Mouse (Mus musculus) neural tube, embryonic 14.5 days (tissue): Measurements from ENCODE around the gene Necap1. TPM values are rescaled to one million over a fixed set of nuclear protein-coding genes. Genes with fewer than 3 reads are reported as not detected.

Experiments
- ATAC-seq: fragments of 200-750 bp; cut with Nextera tagmentation; 2 replicates; pipeline ENCODE4 v1.8.0; 2017; ENCODE audit warnings: low read depth, mild to moderate bottlenecking, moderate TSS enrichment, moderate library complexity
- H3K27ac ChIP-seq: fragments of 300-500 bp; sonication (generic); 2 replicates; pipeline ENCODE4 v1.5.1; 2014; ENCODE audit warnings: low read depth, mild to moderate bottlenecking, control low read depth, low read length, moderate library complexity, mixed read lengths
- H3K27me3 ChIP-seq: fragments of 300-500 bp; sonication (generic); 2 replicates; pipeline ENCODE4 v1.6.1; 2014; ENCODE audit warnings: low read length; ENCODE audit not compliant: control insufficient read depth, insufficient read depth
- H3K36me3 ChIP-seq: fragments of 300-500 bp; sonication (generic); 2 replicates; pipeline ENCODE4 v1.6.1; 2014; ENCODE audit warnings: low read length, mixed read lengths; ENCODE audit not compliant: control insufficient read depth, insufficient read depth
- H3K4me1 ChIP-seq: fragments of 300-500 bp; sonication (generic); 2 replicates; pipeline ENCODE4 v1.6.1; 2014; ENCODE audit warnings: low read length; ENCODE audit not compliant: control insufficient read depth, insufficient read depth
- H3K4me2 ChIP-seq: fragments of 300-500 bp; sonication (generic); 2 replicates; pipeline ENCODE4 v1.6.1; 2014; ENCODE audit warnings: mild to moderate bottlenecking, low read depth, low read length, control low read depth
- H3K4me3 ChIP-seq: fragments of 300-500 bp; sonication (generic); 2 replicates; pipeline ENCODE4 v1.5.1; 2014; ENCODE audit warnings: low read depth, low read length, control low read depth, mixed read lengths
- H3K9ac ChIP-seq: fragments of 300-500 bp; sonication (generic); replicated peaks from 2 replicates; pipeline ENCODE4 v1.6.1; 2014; ENCODE audit warnings: low read depth, mild to moderate bottlenecking, control low read depth, low read length, mixed read lengths
- H3K9me3 ChIP-seq: fragments of 300-500 bp; sonication (generic); 2 replicates; pipeline ENCODE4 v1.6.1; 2016; ENCODE audit warnings: low read length; ENCODE audit not compliant: control insufficient read depth
- WGBS: fragments of 180-500 bp; shearing (Covaris S2); extraction: QIAGEN DNeasy Blood & Tissue Kit; methylation state at CpG from one replicate; pipeline ENCODE4 v1.1.7; 2014; 5-methylcytosine and 5-hydroxymethylcytosine counted together
- polyA plus RNA-seq: library from polyadenylated mRNA; unstranded; fragments of >200 nt; fragmentation: Nextera tagmentation; extraction: Ambion mirVana; gene quantifications from 2 replicates; pipeline ENCODE4 v1.2.1, GENCODE M21; 2014

The Necap1 gene
- 172 and 177 TPM in 2 replicates for polyA plus RNA-seq

DNA sequence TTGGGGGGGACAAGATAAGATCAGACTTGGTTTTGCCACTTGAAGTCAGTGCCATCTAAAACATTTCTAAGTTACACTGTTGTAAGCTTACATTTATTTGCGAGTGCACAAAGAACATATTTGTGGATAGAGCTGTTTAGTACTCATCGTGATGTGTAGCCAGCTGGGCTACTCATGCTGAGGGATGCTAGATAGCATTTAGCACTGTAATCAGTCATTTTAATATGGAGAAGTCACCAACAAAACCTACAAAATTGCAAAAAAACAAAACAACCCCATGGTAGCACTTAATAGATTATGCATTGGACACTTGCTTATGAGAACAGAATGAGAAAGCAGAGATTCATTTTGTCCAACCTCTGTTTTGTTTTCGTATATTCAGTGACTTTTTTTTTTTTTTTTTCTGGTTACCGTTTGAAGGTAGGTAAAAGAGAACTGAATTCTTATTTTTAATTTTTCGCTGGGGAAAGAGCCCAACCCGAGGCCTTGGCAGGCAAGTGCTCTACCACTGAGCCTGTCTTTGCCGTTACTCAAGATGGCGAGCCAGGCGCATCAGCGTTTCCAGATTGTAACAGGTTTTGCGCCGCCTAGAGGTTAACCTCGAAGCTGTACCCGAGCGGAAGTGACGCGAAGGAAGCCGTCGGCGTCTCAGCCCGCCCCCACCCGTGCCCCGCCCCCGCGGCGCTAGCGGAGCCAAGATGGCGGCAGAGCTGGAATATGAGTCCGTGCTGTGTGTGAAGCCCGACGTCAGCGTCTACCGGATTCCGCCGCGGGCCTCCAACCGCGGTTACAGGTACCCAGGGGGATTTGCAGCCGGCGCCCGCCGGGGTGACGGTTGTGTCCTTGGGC is at the start of gene Necap1:
TSS of gene Necap1 (plus strand) at position 604 of the 849 bp plus-strand sequence.
- Histone ChIP-seq H3K4me3 (peak within 1 kb of the TSS; percentile 78), H3K36me3 (no peaks in the 10 kb centered on the region), H3K27me3 (no peaks in the 10 kb centered on the region), H3K9ac (peak within 1 kb of the TSS; percentile 84), H3K9me3 (no peaks in the 10 kb centered on the region), H3K4me2 (peak within 1 kb of the TSS; percentile 62), H3K4me1 (peaks cover 8% of the 10 kb centered on the region), H3K27ac (peak within 1 kb of the TSS; percentile 92)
- ATAC-seq: peak; percentile 98
- WGBS: 9% methylated on average over 40 of the region's 43 CpGs

DNA sequence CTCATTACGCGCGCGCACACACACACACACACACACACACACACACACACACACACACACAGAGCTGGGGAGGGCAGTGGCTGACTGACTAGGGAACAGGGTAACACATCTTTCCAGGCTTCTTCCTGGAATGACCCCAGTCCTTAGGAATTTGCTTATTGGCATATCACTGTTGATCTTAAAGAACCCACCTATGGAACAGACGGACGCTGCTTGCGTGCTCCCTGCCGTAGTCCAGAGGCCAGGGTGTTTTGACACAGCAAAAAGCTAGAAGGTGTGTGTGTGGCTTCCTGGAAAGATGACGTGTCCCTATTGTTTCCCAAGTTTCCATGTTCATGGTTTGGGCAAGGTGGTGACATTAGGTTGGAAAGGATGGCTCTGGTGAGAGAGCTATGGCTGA is 49.1 kb upstream of the Necap1 start:
- H3K4me2 ChIP-seq: no peak overlapping the region
- H3K27me3 ChIP-seq: no peaks in the 10 kb centered on the region
- H3K9ac ChIP-seq: no peak overlapping the region
- H3K4me1 ChIP-seq: peaks cover 22% of the 10 kb centered on the region
- no peak overlapping the region for H3K27ac ChIP-seq
- H3K36me3 ChIP-seq: peaks cover 4% of the 10 kb centered on the region; the same call in 1 of the 2 replicates
- no peaks in the 10 kb centered on the region for H3K9me3 ChIP-seq
- H3K4me3 ChIP-seq: no peak overlapping the region
- no peak for ATAC-seq
- 95% methylated on average over 9 of the region's 9 CpGs for whole genome bisulfite sequencing

DNA sequence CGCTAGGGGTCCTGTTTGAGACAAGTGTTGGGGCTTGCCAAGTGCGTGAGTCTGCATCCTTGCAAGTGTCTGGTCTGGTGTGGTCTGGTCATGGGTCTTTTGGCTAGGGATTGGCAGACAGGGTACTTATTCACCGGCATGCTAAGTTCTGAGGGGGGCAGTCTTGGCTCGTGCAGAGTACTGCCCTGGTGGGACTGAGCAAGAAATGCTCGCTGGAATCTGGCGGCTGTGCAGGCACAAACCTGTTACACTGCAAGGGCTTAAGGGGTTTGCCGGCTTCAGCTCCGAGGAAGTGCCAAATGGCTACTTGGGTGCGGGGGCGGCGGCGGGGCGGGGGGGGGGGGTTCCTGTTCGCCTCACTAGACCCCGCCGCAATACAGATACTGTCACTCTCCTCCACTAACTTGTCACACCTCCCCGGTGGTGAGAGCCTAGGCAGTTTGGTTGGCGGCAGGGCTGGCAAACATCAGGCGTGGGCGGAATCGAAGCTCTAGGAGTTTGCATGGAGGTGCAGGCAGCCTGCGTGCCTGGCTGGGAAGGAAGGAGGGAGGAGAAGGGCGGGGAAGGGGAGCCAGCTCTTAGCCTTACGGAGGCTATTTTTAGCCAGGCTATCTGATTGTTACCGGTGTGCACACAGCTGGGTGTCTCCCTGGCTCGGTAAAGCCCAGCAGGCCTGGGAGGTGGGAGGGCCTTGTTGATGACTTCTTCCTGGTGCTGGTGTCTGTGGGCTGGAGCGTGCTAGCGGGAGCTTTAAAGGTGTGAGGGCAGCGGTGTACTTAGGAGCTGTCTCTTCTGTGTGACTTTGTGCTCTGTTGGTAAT is 48.1 kb upstream of the Necap1 start:
- 7% methylated on average over 29 of the region's 29 CpGs for WGBS

DNA sequence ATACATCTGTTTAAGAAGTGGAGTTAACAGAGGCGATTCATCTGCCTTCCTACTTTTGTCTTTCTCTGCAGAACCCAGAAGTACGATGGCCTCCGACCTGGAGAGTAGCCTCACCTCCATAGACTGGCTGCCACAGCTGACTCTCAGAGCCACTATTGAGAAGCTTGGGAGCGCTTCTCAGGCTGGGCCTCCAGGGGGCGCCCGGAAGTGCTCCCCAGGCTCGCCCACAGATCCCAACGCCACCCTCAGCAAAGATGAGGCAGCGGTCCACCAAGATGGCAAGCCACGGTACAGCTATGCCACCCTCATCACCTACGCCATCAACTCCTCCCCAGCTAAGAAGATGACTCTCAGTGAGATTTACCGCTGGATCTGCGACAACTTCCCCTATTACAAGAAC is 46.2 kb upstream of the Necap1 start:
- WGBS: 43% methylated on average over 13 of the region's 13 CpGs
- Histone ChIP-seq H3K9me3 (no peaks in the 10 kb centered on the region), H3K27ac (no peak overlapping the region), H3K36me3 (peaks cover 14% of the 10 kb centered on the region), H3K27me3 (no peaks in the 10 kb centered on the region), H3K9ac (no peak overlapping the region), H3K4me3 (no peak overlapping the region), H3K4me2 (no peak overlapping the region), H3K4me1 (peaks cover 10% of the 10 kb centered on the region)
- no peak for ATAC-seq

More for the DNA sequence above, 48.1 kb upstream of the Necap1 start:
- Histone ChIP-seq H3K4me2 (peak overlapping the region; percentile 61), H3K36me3 (peaks cover 8% of the 10 kb centered on the region; the same call in 1 of the 2 replicates), H3K9me3 (no peaks in the 10 kb centered on the region), H3K27ac (no peak overlapping the region), H3K4me1 (peaks cover 14% of the 10 kb centered on the region), H3K27me3 (no peaks in the 10 kb centered on the region), H3K4me3 (peak overlapping the region; percentile 26), H3K9ac (peak overlapping the region; percentile 35)
- ATAC-seq: peak; percentile 58

DNA sequence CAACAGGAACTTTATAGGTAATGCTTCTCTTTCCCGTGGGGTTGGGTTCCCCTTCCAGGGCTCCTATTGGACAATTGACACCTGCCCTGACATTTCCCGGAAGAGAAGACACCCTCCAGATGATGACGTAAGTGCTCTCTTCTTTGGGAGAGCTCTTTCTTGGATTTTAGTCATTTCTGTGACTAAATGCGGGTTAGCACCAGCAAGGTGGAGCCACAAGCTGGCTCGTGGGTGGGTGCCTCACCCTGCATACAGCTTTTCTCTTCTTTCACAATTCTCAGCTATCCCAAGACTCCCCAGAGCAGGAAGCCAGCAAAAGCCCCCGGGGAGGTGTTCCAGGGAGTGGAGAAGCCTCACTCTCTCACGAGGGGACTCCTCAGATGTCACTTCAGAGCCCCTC is 41.4 kb upstream of the Necap1 start:
- no peaks in the 10 kb centered on the region for H3K27me3 ChIP-seq
- no peaks in the 10 kb centered on the region for H3K9me3 ChIP-seq
- no peak for ATAC-seq
- WGBS: 81% methylated on average over 7 of the region's 7 CpGs
- no peaks in the 10 kb centered on the region for H3K4me1 ChIP-seq
- no peak overlapping the region for H3K4me3 ChIP-seq
- no peak overlapping the region for H3K27ac ChIP-seq
- peaks cover 28% of the 10 kb centered on the region for H3K36me3 ChIP-seq
- H3K4me2 ChIP-seq: no peak overlapping the region
- no peak overlapping the region for H3K9ac ChIP-seq

DNA sequence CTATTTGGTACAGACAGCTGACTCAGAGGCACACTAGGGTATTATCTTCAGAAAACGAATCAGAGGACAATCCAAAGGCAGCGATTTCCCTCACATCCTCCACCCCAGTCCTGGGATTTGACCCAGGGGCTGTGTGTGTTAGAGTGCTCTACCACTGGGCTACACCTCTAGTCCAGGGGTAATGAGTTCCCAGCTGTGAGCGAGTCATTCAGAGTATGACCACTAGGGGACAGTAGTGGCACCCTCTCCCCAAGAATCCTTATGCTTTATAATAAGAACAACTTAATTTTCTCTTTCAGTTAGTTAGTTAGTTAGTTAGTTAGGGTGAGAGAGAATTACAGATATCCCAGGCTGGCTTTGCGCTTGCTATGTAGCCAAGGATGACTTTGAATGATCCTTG is 39.9 kb upstream of the Necap1 start:
- Histone ChIP-seq H3K9ac (no peak overlapping the region), H3K9me3 (no peaks in the 10 kb centered on the region), H3K36me3 (peaks cover 39% of the 10 kb centered on the region), H3K4me3 (no peak overlapping the region), H3K27me3 (no peaks in the 10 kb centered on the region), H3K4me1 (no peaks in the 10 kb centered on the region), H3K4me2 (no peak overlapping the region), H3K27ac (no peak overlapping the region)
- 66% methylated on average over 4 of the region's 4 CpGs for WGBS
- ATAC-seq: no peak

DNA sequence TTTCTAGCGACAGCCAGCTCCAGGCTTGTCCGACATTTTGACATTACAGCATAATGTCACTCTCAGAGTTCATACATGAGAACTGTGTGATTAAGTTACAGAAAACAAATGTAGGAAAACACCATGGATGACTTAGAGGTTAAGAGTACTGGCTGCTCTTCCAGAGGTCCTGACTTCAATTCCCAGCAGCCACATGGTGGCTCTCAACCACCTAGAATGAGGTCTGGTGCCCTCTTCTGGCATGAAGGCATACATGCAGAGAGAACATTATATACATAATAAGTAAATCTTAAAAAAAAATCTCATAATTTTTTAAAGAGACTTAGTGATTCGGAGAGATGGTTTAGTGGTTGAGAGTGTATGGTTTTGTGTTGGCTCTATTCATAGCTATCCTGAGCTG is 37.3 kb upstream of the Necap1 start:
- ATAC-seq: no peak
- 94% methylated on average over 3 of the region's 3 CpGs for WGBS

DNA sequence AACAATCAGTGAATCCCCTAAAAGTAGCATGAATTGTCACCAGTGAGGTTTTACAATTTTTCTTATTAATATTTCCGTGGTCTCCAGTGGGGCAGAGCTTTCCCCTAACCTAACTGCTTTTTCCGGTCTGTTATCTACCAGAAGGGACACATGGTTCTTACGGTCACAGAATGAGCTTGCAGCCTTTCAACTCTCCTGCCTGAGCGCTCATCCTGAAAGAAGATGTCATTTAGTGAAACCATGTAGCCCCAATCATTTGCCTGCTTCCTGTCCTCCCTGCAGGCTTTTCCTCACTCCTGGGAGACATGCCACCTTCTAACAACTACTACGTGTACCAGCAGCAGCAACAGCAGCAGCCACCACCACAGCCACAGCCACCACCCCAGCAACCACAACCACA is 36.7 kb upstream of the Necap1 start:
- no peak overlapping the region for H3K4me3 ChIP-seq
- no peaks in the 10 kb centered on the region for H3K4me1 ChIP-seq
- ATAC-seq: no peak
- H3K9me3 ChIP-seq: no peaks in the 10 kb centered on the region
- H3K9ac ChIP-seq: no peak overlapping the region
- H3K36me3 ChIP-seq: peaks cover 49% of the 10 kb centered on the region
- WGBS: 86% methylated on average over 5 of the region's 5 CpGs
- no peak overlapping the region for H3K27ac ChIP-seq
- H3K27me3 ChIP-seq: no peaks in the 10 kb centered on the region
- H3K4me2 ChIP-seq: no peak overlapping the region

More for the DNA sequence above, 37.3 kb upstream of the Necap1 start:
- Histone ChIP-seq H3K27me3 (no peaks in the 10 kb centered on the region), H3K4me2 (no peak overlapping the region), H3K27ac (no peak overlapping the region), H3K36me3 (peaks cover 53% of the 10 kb centered on the region), H3K4me1 (no peaks in the 10 kb centered on the region), H3K9me3 (no peaks in the 10 kb centered on the region), H3K4me3 (no peak overlapping the region), H3K9ac (no peak overlapping the region)

DNA sequence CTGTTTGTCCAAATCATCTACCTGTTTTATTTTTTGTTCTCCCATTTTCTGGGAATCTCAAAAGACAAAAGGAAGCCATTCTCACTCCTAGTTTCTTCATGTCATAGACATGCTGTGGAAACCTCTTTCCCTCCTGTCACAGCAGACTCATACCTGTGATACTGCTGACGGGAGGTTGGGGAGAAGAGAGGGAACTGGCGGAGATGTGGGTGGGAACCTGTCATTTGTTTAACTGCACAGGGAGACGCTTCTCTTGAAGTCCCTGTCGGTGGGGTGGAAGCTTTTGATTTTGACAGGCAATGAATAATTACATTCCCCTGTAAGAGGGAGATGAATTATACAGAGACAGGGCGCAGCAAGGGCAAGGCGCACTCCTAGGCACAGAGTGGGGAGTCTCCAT is 30.5 kb upstream of the Necap1 start:
- peaks cover 30% of the 10 kb centered on the region for H3K36me3 ChIP-seq
- H3K9me3 ChIP-seq: no peaks in the 10 kb centered on the region
- no peak overlapping the region for H3K4me3 ChIP-seq
- no peak overlapping the region for H3K4me2 ChIP-seq
- no peak overlapping the region for H3K9ac ChIP-seq
- 78% methylated on average over 6 of the region's 6 CpGs for WGBS
- H3K27me3 ChIP-seq: no peaks in the 10 kb centered on the region
- H3K27ac ChIP-seq: no peak overlapping the region
- no peaks in the 10 kb centered on the region for H3K4me1 ChIP-seq
- ATAC-seq: no peak
